Mouse (Mus musculus): ENCODE results near the gene Rsl1d1. TPM values are rescaled to one million over a fixed set of nuclear protein-coding genes. Genes with fewer than 3 reads are reported as not detected.
"Not testable (repeated sequence)": the region's sequence is repeated elsewhere in the genome, so short reads cannot be mapped to it uniquely, and the experiment has no call there.

The Rsl1d1 gene
- polyA plus RNA-seq, 1 experiment: 38.9 TPM

GRCm38 (mm10) chr16:11171679-11172078 is 31.5 kb downstream of the Rsl1d1 start:
- Histone ChIP-seq H3K27ac (ENCODE audit: insufficient read depth, low read length) (no peak overlapping the region), H3K4me1 (ENCODE audit: control insufficient read depth, insufficient read depth, low read length) (peaks cover 2% of the 10 kb centered on the region), H3K4me3 (ENCODE audit: insufficient read depth, low read length) (no peak overlapping the region)
- TF ChIP-seq CTCF (IDR thresholded peaks at IDR 0.05; ENCODE audit: extremely low read depth, insufficient read depth, low read length) (no peak), POLR2A (IDR thresholded peaks at IDR 0.05; ENCODE audit: extremely low read depth, insufficient read depth, low read length) (no peak)

- TF ChIP-seq CTCF (IDR thresholded peaks at IDR 0.05; ENCODE audit: extremely low read depth, insufficient read depth, low read length) (no peak), POLR2A (IDR thresholded peaks at IDR 0.05; ENCODE audit: extremely low read depth, insufficient read depth, low read length) (no peak)
- H3K4me3 ChIP-seq (ENCODE audit: insufficient read depth, low read length): no peak overlapping the region
- H3K27ac ChIP-seq (ENCODE audit: insufficient read depth, low read length): 0 out of 2 replicates have a peak overlapping the region, but pooled peaks have one; percentile 3
Observed at GRCm38 (mm10) chr16:11166431-11166830, 36.7 kb downstream of the Rsl1d1 start.

GRCm38 (mm10) chr16:11164695-11165255 is 38.4 kb downstream of the Rsl1d1 start:
- no peak for TF ChIP-seq CTCF (IDR thresholded peaks at IDR 0.05; ENCODE audit: extremely low read depth, insufficient read depth, low read length)
- TF ChIP-seq POLR2A (IDR thresholded peaks at IDR 0.05; ENCODE audit: extremely low read depth, insufficient read depth, low read length): no peak
- no peak overlapping the region for H3K27ac ChIP-seq (ENCODE audit: insufficient read depth, low read length)
- no peaks in the 10 kb centered on the region for H3K4me1 ChIP-seq (ENCODE audit: control insufficient read depth, insufficient read depth, low read length)
- H3K4me3 ChIP-seq (ENCODE audit: insufficient read depth, low read length): no peak overlapping the region

More at GRCm38 (mm10) chr16:11166431-11166830, 36.7 kb downstream of the Rsl1d1 start:
- H3K4me1 ChIP-seq (ENCODE audit: control insufficient read depth, insufficient read depth, low read length): no peaks in the 10 kb centered on the region

GRCm38 (mm10) chr16:11157721-11158120 is 45.4 kb downstream of the Rsl1d1 start:
- H3K27ac ChIP-seq (ENCODE audit: insufficient read depth, low read length); H3K4me1 ChIP-seq (ENCODE audit: control insufficient read depth, insufficient read depth, low read length): not testable (repeated sequence)

GRCm38 (mm10) chr16:11154500-11154899 is 48.6 kb downstream of the Rsl1d1 start:
- Histone ChIP-seq H3K27ac (ENCODE audit: insufficient read depth, low read length) (no peak overlapping the region), H3K4me3 (ENCODE audit: insufficient read depth, low read length) (no peak overlapping the region), H3K4me1 (ENCODE audit: control insufficient read depth, insufficient read depth, low read length) (no peaks in the 10 kb centered on the region)
- TF ChIP-seq CTCF (IDR thresholded peaks at IDR 0.05; ENCODE audit: extremely low read depth, insufficient read depth, low read length) (no peak), POLR2A (IDR thresholded peaks at IDR 0.05; ENCODE audit: extremely low read depth, insufficient read depth, low read length) (no peak)

More at GRCm38 (mm10) chr16:11157721-11158120, 45.4 kb downstream of the Rsl1d1 start:
- H3K4me3 ChIP-seq (ENCODE audit: insufficient read depth, low read length): not testable (repeated sequence)

- not testable (repeated sequence) for H3K27ac ChIP-seq (ENCODE audit: insufficient read depth, low read length); H3K4me1 ChIP-seq (ENCODE audit: control insufficient read depth, insufficient read depth, low read length); H3K4me3 ChIP-seq (ENCODE audit: insufficient read depth, low read length)
Observed at GRCm38 (mm10) chr16:11143706-11144483, 59.2 kb downstream of the Rsl1d1 start.

Other genes with a start within 250 kb of the Rsl1d1 start
- gene Snn, start 142.4 kb downstream of the Rsl1d1 start, polyA plus RNA-seq (2012; rRNA removed): 174 and 183 TPM in 2 replicates
- 37.0 and 45.0 TPM in 2 replicates for gene Litaf, start 137.2 kb downstream of the Rsl1d1 start, polyA plus RNA-seq (2012; rRNA removed)
- 24.2 and 25.2 TPM in 2 replicates for gene Txndc11, start 68.7 kb downstream of the Rsl1d1 start, polyA plus RNA-seq (2012; rRNA removed)
- 76.4 and 77.7 TPM in 2 replicates for gene Zc3h7a, start 26.9 kb downstream of the Rsl1d1 start, polyA plus RNA-seq (2012; rRNA removed)
- gene Gspt1, start 51.0 kb upstream of the Rsl1d1 start, polyA plus RNA-seq (2012; rRNA removed): 40.8 and 43.4 TPM in 2 replicates
- 1.1 and 1.2 TPM in 2 replicates for gene Tnfrsf17, start 110.5 kb upstream of the Rsl1d1 start, polyA plus RNA-seq (2012; rRNA removed)
- gene Snx29, start 119.6 kb upstream of the Rsl1d1 start, polyA plus RNA-seq (2012; rRNA removed): 6.4 and 7.2 TPM in 2 replicates

Measured in cortical plate, adult 2 months (tissue).